ENCODE assay signal across 15 mouse cellular contexts in the genomic region with DNA sequence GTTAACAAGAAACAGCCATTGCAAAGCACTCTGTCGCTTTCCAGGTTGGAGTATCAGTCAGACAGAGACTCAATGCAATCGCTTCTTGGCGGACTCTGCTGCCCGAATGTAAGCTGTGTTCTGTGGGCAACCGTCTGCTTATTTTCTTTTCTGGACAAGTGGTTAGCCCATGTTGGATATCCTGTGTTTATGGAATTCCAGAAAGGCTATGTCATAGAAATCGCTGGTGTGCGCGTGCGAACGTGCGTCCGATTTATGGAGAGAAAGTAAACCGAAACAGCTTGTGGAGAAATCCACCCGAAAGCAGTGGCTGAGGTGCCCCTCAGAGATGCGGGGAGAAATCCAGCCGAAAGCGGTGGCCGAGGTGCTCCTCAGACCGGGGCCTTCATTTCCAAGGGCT.
DNase-seq lines count a peak whose midpoint lies in the region; ATAC-seq and TF ChIP-seq lines count a peak whose summit lies in the region.
"Had no signal": no experiment of that assay in that cellular context is flagged by ENCODE, and none has a peak within 500 bp of the region (broad histone marks: within the 10 kb centered on the region; RNA-seq: fewer than 3 reads in every experiment).

No protein-coding gene starts in this region.

- no peaks in the 10 kb centered on the region; the same call in 1 of the 2 replicates for H3K4me1 ChIP-seq in lung, embryonic 16.5 days (replicated peaks; ENCODE audit: control insufficient read depth, insufficient read depth, low read length)
- peaks cover 16% of the 10 kb centered on the region; the same call in 1 of the 2 replicates for H3K4me1 ChIP-seq in embryonic facial prominence, embryonic 15.5 days
- no peaks in the 10 kb centered on the region for H3K4me1 ChIP-seq in lung, postnatal 0 days (ENCODE audit: insufficient read depth, low read depth, low read length)
- H3K4me1 ChIP-seq in midbrain, embryonic 10.5 days: no peaks in the 10 kb centered on the region
- H3K4me1 ChIP-seq: forebrain, embryonic 13.5 days; midbrain, embryonic 15.5 days had no signal

- H3K9ac ChIP-seq in lung, embryonic 16.5 days (ENCODE audit: low read length): 0 out of 2 replicates have a peak overlapping the region, but pooled peaks have one; percentile 0
- H3K9ac ChIP-seq in embryonic facial prominence, embryonic 15.5 days: no peak overlapping the region
- 0 out of 2 replicates have a peak overlapping the region, but pooled peaks have one; percentile 20 for H3K9ac ChIP-seq in lung, postnatal 0 days (replicated peaks; ENCODE audit: low read depth)
- H3K9ac ChIP-seq: forebrain, embryonic 13.5 days; midbrain, embryonic 15.5 days had no signal

- ATAC-seq in lung, embryonic 16.5 days (ENCODE audit: low read depth): peak; percentile 60
- ATAC-seq in embryonic facial prominence, embryonic 15.5 days (ENCODE audit: insufficient number of reproducible peaks, low FRiP score, low TSS enrichment, low read depth): no peak; the same call in 1 of the 2 replicates
- peak; percentile 46; the same call in 1 of the 2 replicates for ATAC-seq in lung, postnatal 0 days
- ATAC-seq: forebrain, embryonic 13.5 days; inflammation-experienced regulatory T-cells, adult 6 months; midbrain, embryonic 15.5 days had no signal

- peak overlapping the region; percentile 18 for H3K4me2 ChIP-seq in lung, embryonic 16.5 days (ENCODE audit: low read depth, low read length)
- peak overlapping the region; percentile 36 for H3K4me2 ChIP-seq in embryonic facial prominence, embryonic 15.5 days (replicated peaks)
- H3K4me2 ChIP-seq in lung, postnatal 0 days (replicated peaks; ENCODE audit: low read depth, low read length): peak overlapping the region; percentile 43
- H3K4me2 ChIP-seq: forebrain, embryonic 13.5 days; midbrain, embryonic 15.5 days had no signal

- H3K4me3 ChIP-seq in lung, embryonic 16.5 days (ENCODE audit: low read length): peak overlapping the region; percentile 18
- H3K4me3 ChIP-seq in embryonic facial prominence, embryonic 15.5 days (replicated peaks): peak overlapping the region; percentile 30
- peak overlapping the region; percentile 29 for H3K4me3 ChIP-seq in lung, postnatal 0 days (ENCODE audit: low read depth, low read length)
- H3K4me3 ChIP-seq in midbrain, embryonic 10.5 days: no peak overlapping the region
- H3K4me3 ChIP-seq: forebrain, embryonic 13.5 days; midbrain, embryonic 15.5 days had no signal

- no peaks in the 10 kb centered on the region for H3K36me3 ChIP-seq in lung, embryonic 16.5 days (ENCODE audit: control insufficient read depth, insufficient read depth, low read length)
- no peaks in the 10 kb centered on the region for H3K36me3 ChIP-seq in embryonic facial prominence, embryonic 15.5 days
- no peaks in the 10 kb centered on the region for H3K36me3 ChIP-seq in lung, postnatal 0 days (ENCODE audit: insufficient read depth, low read length)
- H3K36me3 ChIP-seq in midbrain, embryonic 10.5 days: no peaks in the 10 kb centered on the region
- H3K36me3 ChIP-seq: midbrain, embryonic 15.5 days had no signal

- TF ChIP-seq EP300 in lung, postnatal 0 days (IDR thresholded peaks at IDR 0.05): no peak

- WGBS in lung, embryonic 16.5 days: 59% methylated on average over 19 of the region's 19 CpGs
- 39% methylated on average over 19 of the region's 19 CpGs for WGBS in embryonic facial prominence, embryonic 15.5 days
- 36% methylated on average over 19 of the region's 19 CpGs for WGBS in lung, postnatal 0 days
- WGBS in midbrain, embryonic 10.5 days: 91% methylated on average over 19 of the region's 19 CpGs

- TF ChIP-seq CTCF in lung, postnatal 0 days (IDR thresholded peaks at IDR 0.05): no peak

- DNase-seq in lung, postnatal 14 days: no peak
- peak; percentile 45 for DNase-seq in lung, postnatal 0 days (ENCODE audit: low spot score)
- DNase-seq in midbrain, embryonic 10.5 days (ENCODE audit: low spot score): no peak
- no peak for DNase-seq in layer of hippocampus, postnatal 14 days (ENCODE audit: low spot score in 2 of 2)
- no peak for DNase-seq in adrenal gland, postnatal 14 days
- DNase-seq: cerebellum, adult 2 months; heart, postnatal 4 days; kidney, postnatal 14 days; left cerebral cortex, postnatal 4 days; spleen, adult 18-20 months had no signal

- no peaks in the 10 kb centered on the region for H3K9me3 ChIP-seq in lung, embryonic 16.5 days (ENCODE audit: control insufficient read depth, low read length)
- no peaks in the 10 kb centered on the region for H3K9me3 ChIP-seq in embryonic facial prominence, embryonic 15.5 days (replicated peaks)
- no peaks in the 10 kb centered on the region for H3K9me3 ChIP-seq in lung, postnatal 0 days (ENCODE audit: low read length)
- no peaks in the 10 kb centered on the region for H3K9me3 ChIP-seq in midbrain, embryonic 10.5 days (replicated peaks)
- H3K9me3 ChIP-seq: forebrain, embryonic 13.5 days; midbrain, embryonic 15.5 days had no signal

- H3K27me3 ChIP-seq in lung, embryonic 16.5 days (ENCODE audit: control insufficient read depth, insufficient read depth, low read depth, low read length): no peaks in the 10 kb centered on the region
- no peaks in the 10 kb centered on the region for H3K27me3 ChIP-seq in embryonic facial prominence, embryonic 15.5 days
- no peaks in the 10 kb centered on the region for H3K27me3 ChIP-seq in lung, postnatal 0 days (replicated peaks; ENCODE audit: insufficient read depth, low read length)
- no peaks in the 10 kb centered on the region for H3K27me3 ChIP-seq in midbrain, embryonic 10.5 days (ENCODE audit: low read depth, poor library complexity, severe bottlenecking)
- H3K27me3 ChIP-seq: forebrain, embryonic 13.5 days; midbrain, embryonic 15.5 days had no signal

- 0 out of 2 replicates have a peak overlapping the region, but pooled peaks have one; percentile 32 for H3K27ac ChIP-seq in lung, embryonic 16.5 days (ENCODE audit: low read length)
- peak overlapping the region; percentile 74 for H3K27ac ChIP-seq in embryonic facial prominence, embryonic 15.5 days (replicated peaks)
- H3K27ac ChIP-seq in lung, postnatal 0 days (ENCODE audit: low read length): no peak overlapping the region
- no peak overlapping the region for H3K27ac ChIP-seq in midbrain, embryonic 10.5 days (replicated peaks)
- H3K27ac ChIP-seq: forebrain, embryonic 13.5 days; midbrain, embryonic 15.5 days had no signal

Comparison
In these comparisons a context has a peak if more than half of its experiments do, and no peak if none do; other contexts are left out.
1. H3K27ac ChIP-seq: peak in lung, embryonic 16.5 days (single experiment) and embryonic facial prominence, embryonic 15.5 days (single experiment); none in lung, postnatal 0 days (single experiment) and midbrain, embryonic 10.5 days (single experiment).
2. Peak in every context shown above with its lines, with median percentiles within 50 percentile points of each other: H3K4me2 ChIP-seq.